Mouse (Mus musculus) intestine, embryonic 16.5 days (tissue): ENCODE results near the gene Slc27a1. TPM values are rescaled to one million over a fixed set of nuclear protein-coding genes. Genes with fewer than 3 reads are reported as not detected.
"Not testable (repeated sequence)": the region's sequence is repeated elsewhere in the genome, so short reads cannot be mapped to it uniquely, and the experiment has no call there.

Source experiments
- ATAC-seq: fragments of 200-750 bp; cut with Nextera tagmentation; 2 replicates; pipeline ENCODE4 v1.8.0; 2017; ENCODE audit warnings: moderate TSS enrichment, moderate library complexity
- H3K27ac ChIP-seq: fragments of 300-500 bp; sonication (generic); 2 replicates; pipeline ENCODE4 v1.5.1; 2014; ENCODE audit warnings: mild to moderate bottlenecking, low read length
- H3K27me3 ChIP-seq: fragments of 300-500 bp; sonication (generic); replicated peaks from 2 replicates; pipeline ENCODE4 v1.6.1; 2014; ENCODE audit warnings: low read length, control low read depth, mixed read lengths; ENCODE audit not compliant: control insufficient read depth, insufficient read depth
- H3K36me3 ChIP-seq: fragments of 300-500 bp; sonication (generic); 2 replicates; pipeline ENCODE4 v1.6.1; 2014; ENCODE audit warnings: low read length, control low read depth; ENCODE audit not compliant: control insufficient read depth, insufficient read depth
- H3K4me1 ChIP-seq: fragments of 300-500 bp; sonication (generic); 2 replicates; pipeline ENCODE4 v1.6.1; 2014; ENCODE audit warnings: low read length, control low read depth, mixed read lengths; ENCODE audit not compliant: control insufficient read depth, insufficient read depth
- H3K4me2 ChIP-seq: fragments of 300-500 bp; sonication (generic); 2 replicates; pipeline ENCODE4 v1.6.1; 2014; ENCODE audit warnings: low read depth, low read length, control low read depth
- H3K4me3 ChIP-seq: fragments of 300-500 bp; sonication (generic); 2 replicates; pipeline ENCODE4 v1.5.1; 2014; ENCODE audit warnings: mild to moderate bottlenecking, low read length
- H3K9ac ChIP-seq: fragments of 300-500 bp; sonication (generic); 2 replicates; pipeline ENCODE4 v1.6.1; 2014; ENCODE audit warnings: low read depth, low read length
- H3K9me3 ChIP-seq: fragments of 300-500 bp; sonication (generic); 2 replicates; pipeline ENCODE4 v1.6.1; 2016; ENCODE audit warnings: low read length, control low read depth; ENCODE audit not compliant: control insufficient read depth
- whole genome bisulfite sequencing: fragments of 180-500 bp; shearing (Covaris S2); extraction: QIAGEN DNeasy Blood & Tissue Kit; methylation state at CpG from one replicate; pipeline ENCODE4 v1.1.7; 2014; 5-methylcytosine and 5-hydroxymethylcytosine counted together
- polyA plus RNA-seq: library from polyadenylated mRNA; unstranded; fragments of >200 nt; fragmentation: Nextera tagmentation; extraction: Ambion mirVana; gene quantifications from 2 replicates; pipeline ENCODE4 v1.2.1, GENCODE M21; 2015

The Slc27a1 gene
- polyA plus RNA-seq = 21.0 and 24.3 TPM in 2 replicates

GRCm38 (mm10) chr8:71568387-71568937 lies at the start of gene Slc27a1:
Gene Slc27a1 (plus strand): TSS chr8:71568882.
- Histone ChIP-seq H3K4me3 (peak within 1 kb of the TSS; percentile 73), H3K4me2 (peak within 1 kb of the TSS; percentile 94), H3K36me3 (no peaks in the 10 kb centered on the region), H3K27me3 (no peaks in the 10 kb centered on the region; the same call in 1 of the 2 replicates), H3K9me3 (peaks cover 6% of the 10 kb centered on the region; the same call in 1 of the 2 replicates), H3K9ac (peak within 1 kb of the TSS; percentile 71), H3K4me1 (peaks cover 16% of the 10 kb centered on the region), H3K27ac (peak within 1 kb of the TSS; percentile 91)
- ATAC-seq = no peak
- 14% methylated on average over 13 of the region's 13 CpGs for WGBS

DNA sequence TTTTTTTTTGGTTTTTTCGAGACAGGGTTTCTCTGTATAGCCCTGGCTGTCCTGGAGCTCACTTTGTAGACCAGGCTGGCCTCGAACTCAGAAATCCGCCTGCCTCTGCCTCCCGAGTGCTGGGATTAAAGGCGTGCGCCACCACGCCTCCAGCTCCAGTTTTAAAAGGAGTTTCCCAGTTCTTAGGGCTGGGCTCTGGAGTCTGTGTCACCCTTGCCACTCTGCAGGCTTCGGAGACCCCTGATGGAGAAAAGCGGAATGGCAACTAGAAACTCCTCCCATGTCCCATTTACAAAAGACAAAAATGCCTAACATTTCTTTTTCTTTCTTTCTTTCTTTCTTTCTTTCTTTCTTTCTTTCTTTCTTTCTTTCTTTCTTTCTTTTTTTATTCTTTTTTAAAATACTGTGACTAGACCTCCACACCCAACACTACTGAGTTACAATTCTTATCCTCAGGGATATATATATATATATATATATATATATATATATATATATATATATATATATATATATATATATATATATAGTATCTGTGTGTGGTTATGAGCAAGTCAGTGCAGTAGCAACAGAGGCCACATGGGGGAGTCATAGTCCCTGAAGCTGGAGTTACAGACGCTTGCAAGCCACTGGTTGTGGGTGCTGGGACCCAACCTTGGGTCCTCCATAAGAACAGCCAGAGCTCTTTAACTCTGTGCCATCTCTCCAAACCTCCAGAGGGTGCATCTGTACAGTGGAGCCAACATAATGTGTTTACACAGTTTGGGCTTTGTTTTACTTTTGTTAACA lies 49.5 kb upstream of the Slc27a1 start:
- not testable (repeated sequence) for H3K9me3 ChIP-seq, H3K36me3 ChIP-seq, ATAC-seq, H3K4me1 ChIP-seq, H3K4me3 ChIP-seq, H3K9ac ChIP-seq, H3K27ac ChIP-seq, H3K27me3 ChIP-seq, H3K4me2 ChIP-seq
- 39% methylated on average over 9 of the region's 10 CpGs for WGBS

- H3K4me2 ChIP-seq = peak overlapping the region; percentile 26; the same call in 1 of the 2 replicates
- peak; percentile 87 for ATAC-seq
- H3K9ac ChIP-seq = 0 out of 2 replicates have a peak overlapping the region, but pooled peaks have one; percentile 30
Measured at GRCm38 (mm10) chr8:71521634-71522033, 47.0 kb upstream of the Slc27a1 start.

DNA sequence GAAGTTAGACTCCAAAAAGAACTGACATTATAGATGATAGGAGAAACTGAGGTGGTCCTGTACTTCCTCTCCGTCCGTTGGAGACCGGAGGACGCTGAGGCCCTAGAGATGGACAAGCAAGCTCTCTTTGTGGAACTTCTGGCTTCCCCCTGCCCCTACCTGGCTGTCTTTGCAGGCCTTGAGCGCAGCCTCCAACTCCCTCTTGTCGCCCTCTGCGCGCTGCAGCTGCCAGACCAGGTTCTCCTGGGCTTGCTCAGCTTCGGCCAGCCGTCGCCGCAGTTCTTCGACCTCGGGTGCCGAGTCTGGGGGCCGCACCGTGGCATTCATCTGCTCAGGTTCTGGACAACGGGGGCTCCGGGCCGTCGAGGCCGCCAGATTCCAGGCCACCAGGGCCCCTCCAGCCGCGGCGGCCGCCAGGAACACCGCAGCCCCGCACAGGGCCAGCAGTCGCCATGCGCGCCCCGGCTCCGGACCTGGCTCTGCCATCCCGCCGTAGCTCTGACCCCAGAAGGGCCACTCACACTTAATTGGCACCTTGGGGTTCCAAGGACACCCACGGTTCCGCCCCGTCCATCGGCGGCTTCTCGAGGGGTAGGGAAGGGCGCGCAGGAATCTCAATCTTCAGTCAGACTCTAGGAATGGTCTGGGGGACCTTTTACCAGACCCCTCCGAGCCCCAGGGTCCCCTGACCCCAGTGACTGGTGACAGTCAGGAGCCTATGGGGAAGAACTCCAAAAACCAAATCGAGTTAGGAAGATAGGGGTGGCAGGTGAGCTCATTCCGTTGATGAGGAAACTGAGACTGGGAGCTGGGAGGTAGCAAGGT lies 43.2 kb upstream of the Slc27a1 start, which contains the start of gene Ccdc194:
Gene Ccdc194, minus strand, starts transcription at position 486 of the 825 bp plus-strand sequence.
- no peaks in the 10 kb centered on the region for H3K36me3 ChIP-seq
- peak within 1 kb of the TSS; percentile 22; the same call in 1 of the 2 replicates for H3K4me2 ChIP-seq
- no peak within 1 kb of the TSS for H3K4me3 ChIP-seq
- no peaks in the 10 kb centered on the region for H3K9me3 ChIP-seq
- H3K4me1 ChIP-seq = peaks cover 3% of the 10 kb centered on the region; the same call in 1 of the 2 replicates
- WGBS = 15% methylated on average over 46 of the region's 46 CpGs
- no peak for ATAC-seq
- peak within 1 kb of the TSS; percentile 50 for H3K27ac ChIP-seq
- H3K9ac ChIP-seq = peak within 1 kb of the TSS; percentile 37; the same call in 1 of the 2 replicates
- H3K27me3 ChIP-seq = peaks cover 20% of the 10 kb centered on the region

More at GRCm38 (mm10) chr8:71521634-71522033, 47.0 kb upstream of the Slc27a1 start:
- Histone ChIP-seq H3K9me3 (no peaks in the 10 kb centered on the region), H3K36me3 (no peaks in the 10 kb centered on the region), H3K4me3 (no peak overlapping the region), H3K27me3 (peaks cover 18% of the 10 kb centered on the region), H3K4me1 (peaks cover 2% of the 10 kb centered on the region; the same call in 1 of the 2 replicates), H3K27ac (no peak overlapping the region)
- 4% methylated on average over 17 of the region's 17 CpGs for WGBS

GRCm38 (mm10) chr8:71526272-71526671 lies 42.4 kb upstream of the Slc27a1 start:
- WGBS = 29% methylated on average over 6 of the region's 6 CpGs
- H3K27me3 ChIP-seq = peaks cover 20% of the 10 kb centered on the region
- peak overlapping the region; percentile 50; the same call in 1 of the 2 replicates for H3K27ac ChIP-seq
- H3K4me2 ChIP-seq = no peak overlapping the region
- H3K36me3 ChIP-seq = no peaks in the 10 kb centered on the region
- H3K9me3 ChIP-seq = no peaks in the 10 kb centered on the region
- no peak for ATAC-seq
- H3K9ac ChIP-seq = no peak overlapping the region
- H3K4me3 ChIP-seq = no peak overlapping the region
- peaks cover 3% of the 10 kb centered on the region; the same call in 1 of the 2 replicates for H3K4me1 ChIP-seq

DNA sequence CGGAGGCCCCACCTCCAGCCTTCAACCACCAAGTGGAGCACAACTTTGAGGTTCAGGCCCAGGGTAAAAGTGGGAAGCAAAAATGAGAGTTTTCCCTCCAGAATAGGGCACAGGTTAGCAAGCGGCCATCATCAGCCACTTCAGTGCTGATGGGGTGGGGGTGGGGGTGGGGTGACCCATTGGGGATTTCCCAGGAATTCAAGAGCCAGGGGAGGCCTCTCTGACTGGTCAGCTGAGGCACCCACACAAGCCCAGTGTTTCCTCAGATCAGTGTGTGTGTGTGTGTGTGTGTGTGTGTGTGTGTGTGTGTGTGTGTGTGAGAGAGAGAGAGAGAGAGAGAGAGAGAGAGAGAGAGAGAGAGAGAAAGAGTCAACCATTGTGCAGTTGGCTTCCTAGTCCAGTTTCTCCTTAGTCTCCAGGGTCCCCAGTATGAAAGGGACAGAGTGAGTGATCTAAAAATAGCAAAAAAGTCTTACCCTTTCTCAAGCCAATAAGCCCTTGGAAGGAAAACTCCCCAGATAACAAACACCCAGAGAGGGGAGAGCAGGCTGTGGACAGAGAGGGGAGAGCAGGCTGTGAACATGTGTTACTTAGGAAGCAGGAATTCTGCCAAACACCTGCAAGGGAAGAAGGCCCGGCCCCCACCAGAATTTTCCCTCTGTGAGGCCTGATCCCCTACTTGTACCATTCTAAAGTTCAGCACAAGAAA lies 41.4 kb upstream of the Slc27a1 start:
- H3K36me3 ChIP-seq = no peaks in the 10 kb centered on the region
- ATAC-seq = no peak
- peaks cover 3% of the 10 kb centered on the region; the same call in 1 of the 2 replicates for H3K4me1 ChIP-seq
- WGBS = 57% methylated on average over 3 of the region's 3 CpGs
- H3K4me2 ChIP-seq = no peak overlapping the region
- H3K27ac ChIP-seq = peak overlapping the region; percentile 50
- no peak overlapping the region for H3K4me3 ChIP-seq
- no peak overlapping the region for H3K9ac ChIP-seq
- no peaks in the 10 kb centered on the region for H3K9me3 ChIP-seq
- H3K27me3 ChIP-seq = peaks cover 20% of the 10 kb centered on the region

DNA sequence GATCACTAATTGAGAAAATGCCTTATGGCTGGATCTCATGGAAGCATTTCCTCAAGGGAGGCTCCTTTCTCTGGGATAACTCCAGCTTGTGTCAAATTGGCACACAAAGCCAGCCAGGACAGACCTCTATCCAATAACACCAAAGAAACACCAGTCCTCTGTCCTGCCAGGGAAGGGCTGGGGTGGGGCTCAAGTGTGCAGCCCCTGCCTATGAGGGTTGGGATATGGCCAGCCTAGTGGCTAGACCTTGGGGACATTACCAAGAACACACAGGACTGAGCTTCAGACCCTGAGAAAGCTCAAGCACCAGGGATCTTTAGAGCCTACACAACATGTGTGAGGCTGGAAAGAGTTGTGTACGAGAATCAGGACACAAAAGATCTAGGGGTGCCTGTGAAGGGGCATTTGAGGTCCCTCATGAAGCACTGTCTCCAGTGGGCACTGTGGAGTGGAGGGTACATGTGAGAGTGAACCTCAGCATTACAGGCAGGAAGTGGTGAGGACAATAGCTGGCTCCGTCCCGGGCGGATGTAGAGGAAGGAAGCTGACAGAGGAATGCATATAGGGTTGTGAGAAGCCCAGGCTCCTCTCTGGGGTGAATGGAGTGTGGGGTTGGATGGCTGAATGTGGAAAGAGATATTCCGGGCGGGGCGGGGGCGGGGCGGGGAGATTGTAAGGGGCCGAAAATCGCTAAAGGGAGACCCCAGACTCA lies 40.2 kb upstream of the Slc27a1 start:
- peak; percentile 62 for ATAC-seq
- 75% methylated on average over 11 of the region's 11 CpGs for WGBS
- H3K27ac ChIP-seq = peak overlapping the region; percentile 63

DNA sequence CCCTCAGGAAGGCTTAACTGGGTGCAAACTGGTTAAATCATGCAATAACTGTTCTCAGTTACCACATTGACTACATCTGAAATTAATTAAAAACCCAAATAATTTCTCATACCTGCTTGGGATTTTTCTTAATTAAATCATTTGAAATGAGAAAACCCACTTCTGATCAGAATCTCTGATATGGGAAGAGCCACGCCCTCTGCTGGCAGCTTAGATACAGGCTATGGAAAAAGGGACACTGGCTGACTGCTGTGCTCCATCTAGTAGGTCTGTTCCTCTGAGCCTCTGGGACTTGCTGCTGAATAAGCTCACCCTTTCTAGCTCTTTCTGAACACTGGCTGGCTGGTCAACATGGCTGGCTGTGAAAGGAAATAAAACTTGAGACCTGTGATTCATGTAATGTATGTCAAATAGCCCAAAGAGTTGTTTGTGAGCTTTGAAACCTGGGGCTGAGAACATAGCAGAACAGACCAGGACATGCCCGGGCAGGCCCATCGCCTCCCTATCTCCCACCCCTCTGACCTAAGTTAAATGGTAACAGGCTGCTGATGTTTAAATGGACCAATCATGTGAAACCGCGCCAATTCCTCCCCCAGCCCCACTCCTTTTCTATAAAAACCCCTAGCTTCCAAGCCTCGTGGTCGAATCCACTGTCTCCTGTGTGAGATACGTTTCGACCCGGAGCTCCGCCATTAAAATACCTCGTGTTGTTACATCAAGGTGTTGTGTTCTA lies 37.8 kb upstream of the Slc27a1 start:
- H3K4me1 ChIP-seq, H3K9me3 ChIP-seq, H3K4me2 ChIP-seq, H3K9ac ChIP-seq, ATAC-seq, H3K27me3 ChIP-seq, H3K36me3 ChIP-seq, H3K4me3 ChIP-seq, H3K27ac ChIP-seq: not testable (repeated sequence)
- WGBS = 66% methylated on average over 5 of the region's 12 CpGs

More for the DNA sequence above, 40.2 kb upstream of the Slc27a1 start:
- Histone ChIP-seq H3K4me3 (no peak overlapping the region), H3K9ac (no peak overlapping the region), H3K4me2 (no peak overlapping the region), H3K4me1 (peaks cover 3% of the 10 kb centered on the region; the same call in 1 of the 2 replicates), H3K27me3 (peaks cover 20% of the 10 kb centered on the region), H3K9me3 (no peaks in the 10 kb centered on the region), H3K36me3 (no peaks in the 10 kb centered on the region)
